Mouse (Mus musculus) brain, embryonic 14.5 days (tissue): ENCODE results near the gene Cntnap2.

Experiments
- CTCF ChIP-seq: fragments of 200-500 bp; IDR thresholded peaks from 2 replicates; pipeline ENCODE4 v1.5.1; 2012; ENCODE audit warnings: inconsistent platforms, mild to moderate bottlenecking, moderate library complexity, borderline replicate concordance; ENCODE audit not compliant: insufficient read depth, insufficient read length; ENCODE audit errors: extremely low read depth
- POLR2A ChIP-seq: fragments of 200-500 bp; IDR thresholded peaks from 2 replicates; pipeline ENCODE4 v1.6.1; 2012; ENCODE audit warnings: mild to moderate bottlenecking, inconsistent platforms, borderline replicate concordance; ENCODE audit not compliant: poor library complexity, insufficient read depth, insufficient read length, severe bottlenecking; ENCODE audit errors: extremely low read depth

DNA sequence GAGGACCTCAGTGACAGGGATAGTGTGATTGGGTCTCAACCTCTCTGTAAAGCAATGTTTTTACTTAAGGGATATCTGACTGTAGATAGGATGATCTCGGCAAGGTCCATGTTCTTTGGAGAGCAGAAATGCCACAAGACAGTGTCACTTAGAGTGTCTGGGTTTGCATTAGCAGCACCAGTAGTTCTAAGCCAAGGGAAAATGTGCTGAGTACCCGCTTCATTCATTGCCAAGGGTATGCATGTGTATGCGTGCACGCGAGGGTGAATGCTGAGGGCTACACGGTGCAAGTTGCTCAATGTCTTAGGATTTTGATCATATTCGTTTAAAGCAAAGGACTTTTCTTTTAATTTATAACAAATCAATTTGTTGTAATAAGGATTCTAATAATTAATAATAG lies 2185.5 kb downstream of the Cntnap2 start:
- TF ChIP-seq CTCF (no peak), POLR2A (no peak)
